Mouse (Mus musculus) G1E (cell line): ENCODE results near the gene Ppard. TPM values are rescaled to one million over a fixed set of nuclear protein-coding genes. Genes with fewer than 3 reads are reported as not detected.

Source experiments
- ATAC-seq: 2 replicates; pipeline ENCODE4 v1.8.0; 2016; ENCODE audit warnings: mild to moderate bottlenecking; ENCODE audit not compliant: insufficient number of reproducible peaks, poor library complexity, low FRiP score, severe bottlenecking; ENCODE audit errors: extremely low read depth
- DNase-seq: peaks from one replicate; pipeline ENCODE4 v3.0.0; 2012; ENCODE audit warnings: low spot score
- H3K27me3 ChIP-seq: 2 replicates; pipeline ENCODE4 v1.6.1; 2012; ENCODE audit warnings: mild to moderate bottlenecking, low read length, inconsistent platforms; ENCODE audit not compliant: insufficient read depth
- H3K36me3 ChIP-seq: replicated peaks from 2 replicates; pipeline ENCODE3; 2012; ENCODE audit warnings: mild to moderate bottlenecking, inconsistent platforms
- H3K4me1 ChIP-seq: 2 replicates; pipeline ENCODE4 v1.6.1; 2012; ENCODE audit warnings: low read depth, low read length, inconsistent platforms, mixed read lengths; ENCODE audit not compliant: insufficient read depth
- H3K4me3 ChIP-seq: 2 replicates; pipeline ENCODE4 v1.5.1; 2012; ENCODE audit warnings: low read depth, mild to moderate bottlenecking, inconsistent platforms, low read length, moderate library complexity, mixed read lengths
- H3K9me3 ChIP-seq: replicated peaks from 2 replicates; pipeline ENCODE4 v1.6.1; 2012; ENCODE audit warnings: inconsistent platforms
- CTCF ChIP-seq: IDR thresholded peaks from 2 replicates; pipeline ENCODE4 v1.5.1; 2012; ENCODE audit warnings: low read depth, low read length, inconsistent platforms, mixed read lengths
- GATA1 ChIP-seq: IDR thresholded peaks from 2 replicates; pipeline ENCODE4 v1.6.1; 2012; ENCODE audit warnings: borderline replicate concordance, low read length, inconsistent platforms, mixed read lengths
- GATA2 ChIP-seq: IDR thresholded peaks from 2 replicates; pipeline ENCODE4 v1.6.1; 2012; ENCODE audit warnings: low read depth, low read length, inconsistent platforms, borderline replicate concordance
- POLR2AphosphoS5 ChIP-seq: IDR thresholded peaks from 2 replicates; pipeline ENCODE4 v1.6.1; 2012; ENCODE audit warnings: low read depth, low read length, inconsistent platforms; ENCODE audit not compliant: insufficient replicate concordance
- TAL1 ChIP-seq: conservative IDR thresholded peaks from 2 replicates; pipeline ENCODE4 v1.6.1; 2012; ENCODE audit warnings: low read depth, low read length, inconsistent platforms, mixed read lengths
- polyA plus RNA-seq: library from polyadenylated mRNA; stranded (reverse); fragments of >175 nt; gene quantifications from 2 replicates; pipeline ENCODE4 v1.2.3, GENCODE M21; 2012
- total RNA-seq, 2 experiments: library from RNA; stranded (forward) in 1 of 2; stranded (reverse) in 1 of 2; fragments of 200-1000 nt in 1 of 2; fragments of >200 nt in 1 of 2; fragmentation: Nextera tagmentation in 1 of 2; gene quantifications; 2 replicates each; pipeline ENCODE4 v1.2.3; 2014 to 2017

Gene Ppard
- total and polyA plus RNA-seq, 3 experiments: 3.0 to 19.1 (median 17.8) TPM

- no peaks in the 10 kb centered on the region for H3K9me3 ChIP-seq
- H3K4me3 ChIP-seq: no peak overlapping the region
- no peak for DNase-seq
- TF ChIP-seq POLR2AphosphoS5: no peak
- no peak for TF ChIP-seq GATA1
- no peak for TF ChIP-seq TAL1
- no peak for TF ChIP-seq GATA2
- TF ChIP-seq CTCF: no peak
- ATAC-seq: no peak
- H3K4me1 ChIP-seq: peaks cover 64% of the 10 kb centered on the region
- peaks cover 41% of the 10 kb centered on the region for H3K36me3 ChIP-seq
- peaks cover 14% of the 10 kb centered on the region; the same call in 1 of the 2 replicates for H3K27me3 ChIP-seq
Observed at GRCm38 (mm10) chr17:28281866-28282441, 49.5 kb downstream of the Ppard start.

DNA sequence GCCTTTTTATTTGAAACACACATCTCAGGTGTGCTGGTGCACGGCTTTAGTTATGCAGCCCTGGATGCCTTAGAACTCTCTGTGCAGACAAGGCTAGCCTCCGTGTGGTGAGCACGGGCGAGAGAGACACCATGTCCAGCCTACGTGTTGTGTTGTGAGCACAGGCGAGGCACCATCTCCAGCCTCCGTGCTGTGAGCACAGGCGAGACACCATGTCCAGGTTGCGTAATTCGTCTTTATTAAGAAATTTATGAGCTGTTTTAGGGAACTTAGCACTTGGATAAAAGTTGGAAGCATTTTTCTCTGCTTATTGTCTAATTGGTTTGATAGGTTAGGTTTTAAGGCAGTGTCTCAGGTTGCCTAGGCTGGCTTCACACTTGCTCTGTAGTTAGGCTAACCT lies 50.7 kb downstream of the Ppard start:
- peaks cover 64% of the 10 kb centered on the region for H3K4me1 ChIP-seq
- ATAC-seq (no peak), DNase-seq (no peak)
- no peak for TF ChIP-seq TAL1
- peaks cover 44% of the 10 kb centered on the region for H3K36me3 ChIP-seq
- H3K4me3 ChIP-seq: no peak overlapping the region
- peaks cover 14% of the 10 kb centered on the region; the same call in 1 of the 2 replicates for H3K27me3 ChIP-seq
- no peaks in the 10 kb centered on the region for H3K9me3 ChIP-seq

DNA sequence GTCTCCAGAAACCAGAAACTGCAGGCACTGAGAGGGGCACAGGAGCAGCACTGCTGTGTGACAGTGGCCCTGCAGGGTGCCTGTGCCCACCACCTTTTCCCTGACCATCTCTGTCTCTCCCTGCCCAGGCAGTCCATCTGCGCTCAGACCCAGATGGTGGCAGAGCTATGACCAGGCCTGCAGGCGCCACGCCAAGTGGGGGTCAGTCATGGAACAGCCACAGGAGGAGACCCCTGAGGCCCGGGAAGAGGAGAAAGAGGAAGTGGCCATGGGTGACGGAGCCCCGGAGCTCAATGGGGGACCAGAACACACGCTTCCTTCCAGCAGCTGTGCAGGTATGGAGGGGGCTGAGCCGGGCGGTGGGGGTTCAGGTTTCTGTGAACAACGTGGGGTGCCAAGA lies 53.6 kb downstream of the Ppard start:
- DNase-seq: no peak
- TF ChIP-seq GATA1: no peak
- ATAC-seq: no peak
- Histone ChIP-seq H3K4me1 (peaks cover 51% of the 10 kb centered on the region), H3K36me3 (peaks cover 50% of the 10 kb centered on the region), H3K27me3 (peaks cover 9% of the 10 kb centered on the region; the same call in 1 of the 2 replicates), H3K4me3 (no peak overlapping the region), H3K9me3 (no peaks in the 10 kb centered on the region)

DNA sequence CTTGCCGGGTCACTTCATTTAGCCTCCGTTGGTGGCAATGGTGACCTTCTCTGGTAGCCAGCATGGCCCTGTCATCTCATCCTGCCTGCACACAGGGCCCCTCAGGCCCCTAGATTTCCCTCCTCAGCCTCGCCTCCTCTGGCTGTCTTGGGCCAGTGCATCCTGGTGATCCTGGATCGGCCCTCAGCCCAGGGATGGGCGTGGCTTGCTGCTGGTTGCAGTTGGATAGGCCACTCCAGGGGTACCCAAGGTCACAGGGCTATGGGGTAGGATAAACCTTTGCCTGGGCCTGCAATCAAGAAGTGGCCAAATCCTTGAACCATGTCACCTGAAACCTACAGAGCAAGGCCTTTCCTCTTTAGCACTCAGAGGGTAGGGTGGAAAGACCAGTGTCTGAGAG lies 54.5 kb downstream of the Ppard start:
- Histone ChIP-seq H3K4me3 (no peak overlapping the region), H3K36me3 (peaks cover 56% of the 10 kb centered on the region)
- DNase-seq: no peak

DNA sequence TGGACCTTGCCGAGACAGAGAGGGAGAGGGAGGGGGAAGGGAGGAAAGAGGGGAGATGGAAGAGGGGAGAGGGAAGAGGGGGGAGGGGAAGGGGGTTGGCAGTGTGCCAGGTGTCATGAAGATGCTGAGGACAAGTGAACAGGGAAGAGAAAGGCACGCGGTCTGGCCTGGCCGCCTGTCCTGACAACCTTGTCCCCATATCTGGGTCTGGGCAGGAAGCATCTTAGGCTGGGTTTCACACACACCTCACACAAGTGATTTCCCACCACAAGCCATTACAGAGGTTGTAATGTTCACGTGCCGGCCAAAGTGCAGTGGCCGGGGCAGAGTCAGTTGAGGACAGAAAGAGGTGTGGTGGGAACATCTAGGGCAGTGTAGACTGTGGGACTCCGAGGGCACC lies 55.1 kb downstream of the Ppard start:
- TF ChIP-seq TAL1 (no peak), GATA1 (no peak), GATA2 (no peak), CTCF (no peak), POLR2AphosphoS5 (no peak)
- ATAC-seq: no peak

More for the DNA sequence above, 54.5 kb downstream of the Ppard start:
- H3K27me3 ChIP-seq: peaks cover 9% of the 10 kb centered on the region; the same call in 1 of the 2 replicates
- ATAC-seq: no peak
- TF ChIP-seq TAL1: no peak
- no peak for TF ChIP-seq POLR2AphosphoS5
- TF ChIP-seq GATA2: no peak
- no peak for TF ChIP-seq GATA1
- TF ChIP-seq CTCF: no peak
- H3K9me3 ChIP-seq: no peaks in the 10 kb centered on the region
- peaks cover 50% of the 10 kb centered on the region for H3K4me1 ChIP-seq

DNA sequence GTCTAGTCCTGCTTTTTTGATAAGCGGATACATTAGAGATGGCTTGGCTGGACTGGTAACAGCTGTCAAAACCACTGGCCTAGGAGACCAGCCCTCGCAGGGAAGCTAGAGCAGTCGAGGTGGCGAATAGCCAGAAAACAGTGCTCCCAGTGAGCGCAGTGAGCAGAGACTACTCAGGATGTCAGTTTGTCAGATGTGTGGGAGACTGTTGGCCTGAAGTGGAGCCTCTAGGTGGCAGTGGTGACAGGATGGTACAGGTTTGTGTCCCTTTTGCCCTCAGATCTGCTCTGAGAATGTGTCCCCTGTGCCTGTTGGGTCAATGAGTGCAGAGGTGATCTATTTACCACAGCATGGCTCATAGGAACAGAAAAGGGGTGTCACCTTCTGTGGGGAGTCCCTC lies 55.5 kb downstream of the Ppard start:
- Histone ChIP-seq H3K4me3 (no peak overlapping the region), H3K27me3 (peaks cover 9% of the 10 kb centered on the region; the same call in 1 of the 2 replicates), H3K9me3 (peaks cover 4% of the 10 kb centered on the region; the same call in 1 of the 2 replicates), H3K36me3 (peaks cover 57% of the 10 kb centered on the region), H3K4me1 (peaks cover 46% of the 10 kb centered on the region)
- no peak for ATAC-seq
- DNase-seq: no peak
- TF ChIP-seq TAL1 (no peak), GATA2 (no peak), GATA1 (no peak), POLR2AphosphoS5 (no peak), CTCF (no peak)

More for the DNA sequence above, 55.1 kb downstream of the Ppard start:
- Histone ChIP-seq H3K36me3 (peaks cover 60% of the 10 kb centered on the region), H3K27me3 (peaks cover 9% of the 10 kb centered on the region; the same call in 1 of the 2 replicates), H3K4me1 (peaks cover 47% of the 10 kb centered on the region), H3K9me3 (peaks cover 4% of the 10 kb centered on the region; the same call in 1 of the 2 replicates), H3K4me3 (no peak overlapping the region)
- DNase-seq: no peak

- TF ChIP-seq GATA2 (no peak), CTCF (no peak), POLR2AphosphoS5 (no peak), GATA1 (no peak), TAL1 (no peak)
- peaks cover 70% of the 10 kb centered on the region for H3K36me3 ChIP-seq
- DNase-seq (no peak), ATAC-seq (no peak)
- peaks cover 4% of the 10 kb centered on the region; the same call in 1 of the 2 replicates for H3K9me3 ChIP-seq
- H3K4me1 ChIP-seq: peaks cover 51% of the 10 kb centered on the region
- H3K4me3 ChIP-seq: no peak overlapping the region
- H3K27me3 ChIP-seq: peaks cover 5% of the 10 kb centered on the region; the same call in 1 of the 2 replicates
Observed at GRCm38 (mm10) chr17:28290262-28290661, 57.8 kb downstream of the Ppard start.
